Mouse (Mus musculus) forebrain, embryonic 13.5 days (tissue): ENCODE measurements around the gene Itk. TPM values are rescaled to one million over a fixed set of nuclear protein-coding genes. Genes with fewer than 3 reads are reported as not detected.

Experiments used
- ATAC-seq: fragments of 200-750 bp; cut with Nextera tagmentation; 2 replicates; pipeline ENCODE4 v1.8.0; 2017
- H3K27ac ChIP-seq: fragments of 300-500 bp; sonication (generic); 2 replicates; pipeline ENCODE4 v1.5.1; 2015; ENCODE audit warnings: inconsistent platforms, mild to moderate bottlenecking, moderate library complexity
- H3K27me3 ChIP-seq: fragments of 300-500 bp; sonication (generic); 2 replicates; pipeline ENCODE4 v1.6.1; 2015; ENCODE audit warnings: mild to moderate bottlenecking, inconsistent platforms
- H3K36me3 ChIP-seq: fragments of 300-500 bp; sonication (generic); 2 replicates; pipeline ENCODE4 v1.6.1; 2015; ENCODE audit warnings: mild to moderate bottlenecking, inconsistent platforms; ENCODE audit not compliant: poor library complexity, severe bottlenecking
- H3K4me1 ChIP-seq: fragments of 300-500 bp; sonication (generic); 2 replicates; pipeline ENCODE4 v1.6.1; 2015; ENCODE audit warnings: inconsistent platforms
- H3K4me2 ChIP-seq: fragments of 300-500 bp; sonication (generic); 2 replicates; pipeline ENCODE4 v1.6.1; 2015; ENCODE audit warnings: inconsistent platforms, mild to moderate bottlenecking, moderate library complexity
- H3K4me3 ChIP-seq: fragments of 300-500 bp; sonication (generic); 2 replicates; pipeline ENCODE4 v1.5.1; 2015; ENCODE audit warnings: mild to moderate bottlenecking, inconsistent platforms
- H3K9ac ChIP-seq: fragments of 300-500 bp; sonication (generic); 2 replicates; pipeline ENCODE4 v1.6.1; 2015; ENCODE audit warnings: mild to moderate bottlenecking, inconsistent platforms
- H3K9me3 ChIP-seq: fragments of 300-500 bp; sonication (generic); replicated peaks from 2 replicates; pipeline ENCODE4 v1.6.1; 2016; ENCODE audit warnings: inconsistent platforms
- WGBS: fragments of 180-500 bp; shearing (Covaris S2); methylation state at CpG from one replicate; pipeline ENCODE4 v1.1.7; 2015; 5-methylcytosine and 5-hydroxymethylcytosine counted together
- polyA plus RNA-seq: library from polyadenylated mRNA; unstranded; fragments of >200 nt; fragmentation: Nextera tagmentation; extraction: Ambion mirVana; gene quantifications from 2 replicates; pipeline ENCODE4 v1.2.1, GENCODE M21; 2015

Gene Itk
- polyA plus RNA-seq, 1 experiment from 2014 or later: not detected

DNA sequence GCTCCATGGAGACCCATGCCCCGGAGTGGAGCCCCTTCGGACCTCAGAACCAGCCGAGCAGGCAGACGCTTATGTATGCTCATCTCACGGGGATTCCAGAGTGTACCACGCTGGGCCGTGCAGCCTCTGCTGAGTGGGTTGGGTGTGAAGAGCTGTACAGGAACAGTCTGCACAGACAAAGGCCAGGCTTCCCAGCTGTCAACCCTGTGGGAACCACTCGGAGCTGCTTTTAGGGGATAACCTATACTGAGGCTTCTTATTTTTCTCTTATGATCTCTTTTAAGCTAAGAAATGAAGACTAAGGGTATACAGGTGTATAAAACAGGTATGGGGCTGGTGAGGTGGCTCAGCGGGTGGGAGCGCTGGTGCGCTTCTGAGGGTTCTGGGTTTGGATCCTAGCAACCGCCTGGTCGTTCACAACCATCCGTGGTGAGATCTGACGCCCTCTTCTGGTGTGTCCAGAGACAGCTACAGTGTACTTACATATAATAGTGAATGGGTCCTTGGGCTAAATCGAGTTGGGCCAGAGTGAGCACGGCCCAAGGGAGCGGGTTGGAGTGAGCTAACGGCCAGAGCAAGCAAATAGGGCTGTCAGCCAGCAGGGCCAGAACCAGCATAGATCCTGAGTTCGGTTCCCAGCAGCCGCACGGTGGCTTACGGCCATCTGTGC is 87.6 kb downstream of the Itk start:
- Histone ChIP-seq H3K27me3 (no peaks in the 10 kb centered on the region), H3K36me3 (no peaks in the 10 kb centered on the region; the same call in 1 of the 2 replicates), H3K9ac (no peak overlapping the region), H3K4me2 (no peak overlapping the region), H3K9me3 (no peaks in the 10 kb centered on the region), H3K4me3 (no peak overlapping the region), H3K4me1 (peaks cover 19% of the 10 kb centered on the region), H3K27ac (no peak overlapping the region)
- peak; percentile 36; the same call in 1 of the 2 replicates for ATAC-seq
- 87% methylated on average over 23 of the region's 23 CpGs for WGBS

DNA sequence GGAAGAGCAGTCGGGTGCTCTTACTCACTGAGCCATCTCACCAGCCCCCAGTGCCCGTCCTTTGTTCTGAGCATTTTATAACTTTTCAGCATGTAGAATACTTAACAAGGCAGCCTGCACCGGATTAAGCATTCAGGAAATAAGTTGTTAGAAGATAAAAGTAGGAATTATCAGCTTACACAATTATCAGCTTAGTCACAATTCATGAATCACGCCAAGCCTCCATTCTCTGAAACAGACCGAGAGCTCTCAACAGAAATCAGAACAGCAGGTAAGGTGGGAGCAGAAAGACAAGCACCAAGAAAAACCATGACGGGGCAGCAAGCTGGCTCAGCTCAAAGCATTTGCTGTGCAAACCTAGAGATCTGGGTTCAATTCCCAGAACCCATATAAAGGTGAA is 89.4 kb downstream of the Itk start:
- H3K36me3 ChIP-seq: no peaks in the 10 kb centered on the region
- no peak overlapping the region for H3K9ac ChIP-seq
- H3K27me3 ChIP-seq: no peaks in the 10 kb centered on the region
- no peak overlapping the region for H3K4me2 ChIP-seq
- ATAC-seq: no peak
- whole genome bisulfite sequencing: 36% methylated on average over 6 of the region's 6 CpGs
- H3K4me1 ChIP-seq: peaks cover 10% of the 10 kb centered on the region; the same call in 1 of the 2 replicates
- H3K27ac ChIP-seq: no peak overlapping the region
- no peaks in the 10 kb centered on the region for H3K9me3 ChIP-seq
- no peak overlapping the region for H3K4me3 ChIP-seq

DNA sequence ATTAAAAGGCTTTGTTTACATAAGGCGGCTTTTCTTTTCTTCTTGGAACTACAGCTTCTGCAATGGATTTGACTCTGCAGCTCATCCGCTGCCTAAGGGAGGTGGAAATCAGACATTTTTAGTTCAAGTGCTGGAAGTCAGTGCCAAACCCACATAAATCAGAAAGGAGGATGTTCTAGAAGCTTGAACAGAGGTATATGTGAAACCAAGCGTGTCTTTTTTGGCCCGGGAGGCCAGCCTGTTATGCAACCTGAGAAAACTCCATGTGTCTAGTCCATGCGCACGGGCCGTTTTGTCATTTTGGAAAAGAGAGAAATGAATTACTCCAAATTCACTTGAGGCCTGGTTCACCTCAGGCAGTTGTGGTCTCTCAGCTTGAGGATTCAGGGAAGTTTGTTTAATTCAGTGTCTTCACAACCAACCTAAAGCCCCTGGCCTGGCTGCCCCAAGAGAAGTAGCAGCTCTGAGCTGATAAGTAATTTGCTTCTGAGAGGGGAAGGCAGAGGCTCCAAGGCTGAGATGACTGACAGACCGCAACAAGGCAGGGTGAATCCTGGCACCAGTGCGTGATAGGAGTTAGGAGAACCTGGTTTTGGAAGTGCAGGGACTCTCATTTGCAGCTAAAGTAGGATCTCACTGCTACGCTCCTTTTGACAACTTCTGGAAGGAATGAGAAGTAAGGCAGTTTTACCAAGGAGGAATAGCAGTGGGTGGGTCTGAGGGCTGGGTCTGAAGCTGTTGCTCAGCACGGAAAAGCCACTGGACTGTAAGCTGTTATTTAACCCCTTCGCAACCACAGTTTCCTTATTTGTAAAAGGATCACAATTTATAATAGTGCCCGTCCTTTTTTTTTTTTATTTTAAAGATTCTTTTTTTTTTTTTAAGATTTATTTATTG is 90.2 kb downstream of the Itk start:
- Histone ChIP-seq H3K36me3 (no peaks in the 10 kb centered on the region), H3K9me3 (no peaks in the 10 kb centered on the region), H3K27me3 (no peaks in the 10 kb centered on the region), H3K27ac (no peak overlapping the region), H3K4me2 (no peak overlapping the region), H3K4me3 (no peak overlapping the region), H3K4me1 (peaks cover 6% of the 10 kb centered on the region; the same call in 1 of the 2 replicates), H3K9ac (no peak overlapping the region)
- ATAC-seq: no peak
- WGBS: 78% methylated on average over 13 of the region's 13 CpGs

DNA sequence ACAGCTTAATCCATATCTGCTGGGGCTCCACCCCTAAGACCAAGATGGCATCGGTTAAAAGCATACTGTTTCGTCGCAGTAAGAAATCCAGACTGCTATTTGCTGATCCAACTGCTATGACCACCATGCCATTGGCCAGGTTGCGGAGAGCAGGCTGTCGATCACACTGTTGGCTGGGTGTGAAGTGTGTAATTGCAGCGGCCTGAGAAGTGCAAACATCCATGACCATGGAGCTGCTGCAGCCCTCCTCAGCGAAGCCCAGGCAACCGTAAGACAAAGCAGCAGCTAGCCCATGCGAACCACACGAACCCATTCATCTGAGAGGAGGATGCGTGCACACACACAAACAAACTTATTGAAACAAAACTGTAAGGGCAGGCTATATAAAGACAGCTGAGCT is 94.9 kb downstream of the Itk start:
- Histone ChIP-seq H3K27me3 (no peaks in the 10 kb centered on the region), H3K4me1 (0 out of 2 replicates have a peak, but pooled peaks cover 3% of the 10 kb centered on the region), H3K4me2 (no peak overlapping the region), H3K9ac (no peak overlapping the region), H3K9me3 (no peaks in the 10 kb centered on the region), H3K27ac (no peak overlapping the region), H3K36me3 (peaks cover 13% of the 10 kb centered on the region), H3K4me3 (no peak overlapping the region)
- 84% methylated on average over 11 of the region's 11 CpGs for WGBS
- ATAC-seq: no peak

DNA sequence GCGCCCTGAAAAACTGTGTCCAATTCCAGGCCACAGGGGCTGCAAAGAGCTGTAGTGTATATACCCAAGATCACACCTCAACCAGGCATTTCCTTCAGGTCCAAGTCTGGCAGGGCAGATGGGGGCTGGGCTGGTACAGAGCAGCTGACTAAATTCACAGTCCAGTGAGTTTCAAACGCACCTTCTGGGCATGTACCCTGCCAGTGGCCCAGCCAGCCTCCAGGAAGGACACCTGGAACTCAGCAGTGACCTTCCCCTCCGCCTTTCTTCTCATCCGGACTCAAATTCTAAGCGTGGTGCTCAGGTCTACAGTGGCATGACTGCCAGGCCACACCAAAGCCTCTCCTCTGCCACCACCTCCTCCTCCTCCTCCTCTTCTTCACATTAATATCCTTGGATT is 95.8 kb downstream of the Itk start:
- Histone ChIP-seq H3K27me3 (no peaks in the 10 kb centered on the region), H3K36me3 (peaks cover 22% of the 10 kb centered on the region), H3K27ac (no peak overlapping the region), H3K9me3 (no peaks in the 10 kb centered on the region), H3K4me1 (0 out of 2 replicates have a peak, but pooled peaks cover 3% of the 10 kb centered on the region), H3K4me3 (no peak overlapping the region), H3K4me2 (no peak overlapping the region), H3K9ac (no peak overlapping the region)
- 93% methylated on average over 5 of the region's 5 CpGs for WGBS
- no peak for ATAC-seq

DNA sequence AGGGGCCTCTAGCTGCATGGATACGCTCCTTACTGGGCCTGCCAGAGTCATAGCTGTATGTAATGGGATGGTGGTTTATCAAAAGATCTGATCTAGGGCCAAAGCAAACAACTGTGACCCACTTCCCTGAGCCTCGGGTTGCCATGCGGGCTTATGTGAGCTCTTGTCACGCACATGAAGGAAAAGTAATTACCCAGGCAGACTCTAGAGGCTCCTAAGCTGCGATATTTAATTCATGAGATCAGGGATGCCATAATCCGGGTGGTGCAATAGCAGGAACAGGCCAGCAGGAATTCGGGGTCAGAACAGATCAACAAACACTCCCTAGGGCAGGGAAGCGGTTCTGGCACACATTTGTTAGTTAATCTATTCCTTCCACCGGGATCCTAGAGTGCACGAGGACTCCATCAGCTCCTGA is 98.3 kb downstream of the Itk start:
- Histone ChIP-seq H3K9ac (no peak overlapping the region), H3K36me3 (peaks cover 35% of the 10 kb centered on the region), H3K4me2 (no peak overlapping the region), H3K4me3 (no peak overlapping the region), H3K27me3 (no peaks in the 10 kb centered on the region), H3K9me3 (no peaks in the 10 kb centered on the region), H3K4me1 (peaks cover 10% of the 10 kb centered on the region; the same call in 1 of the 2 replicates), H3K27ac (no peak overlapping the region)
- peak; percentile 39; the same call in 1 of the 2 replicates for ATAC-seq
- 51% methylated on average over 10 of the region's 10 CpGs for WGBS

DNA sequence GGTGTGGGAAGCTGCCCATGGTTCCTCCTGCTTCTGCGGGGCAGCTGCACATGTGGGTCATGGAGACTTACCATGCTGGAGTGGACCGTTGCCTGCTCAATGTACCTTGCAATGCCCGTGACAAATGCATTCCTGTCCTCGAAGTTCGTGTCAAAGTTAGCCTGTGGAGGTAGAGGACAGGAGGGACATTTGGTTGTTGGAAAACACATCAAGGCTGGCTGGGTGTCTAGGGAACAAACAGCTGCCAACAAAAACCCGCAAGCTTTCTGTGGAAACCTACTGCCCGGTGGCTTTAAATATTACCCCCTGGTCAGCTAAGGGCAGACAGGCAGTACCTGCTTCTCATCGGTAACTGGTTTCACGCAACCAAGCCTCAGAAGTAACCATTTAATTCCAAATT is 99.8 kb downstream of the Itk start:
- no peak overlapping the region for H3K27ac ChIP-seq
- H3K4me1 ChIP-seq: peaks cover 10% of the 10 kb centered on the region; the same call in 1 of the 2 replicates
- WGBS: 96% methylated on average over 9 of the region's 9 CpGs
- no peak for ATAC-seq
- H3K4me3 ChIP-seq: no peak overlapping the region
- H3K9me3 ChIP-seq: no peaks in the 10 kb centered on the region
- no peak overlapping the region for H3K4me2 ChIP-seq
- H3K9ac ChIP-seq: no peak overlapping the region
- H3K27me3 ChIP-seq: no peaks in the 10 kb centered on the region
- H3K36me3 ChIP-seq: peaks cover 46% of the 10 kb centered on the region

DNA sequence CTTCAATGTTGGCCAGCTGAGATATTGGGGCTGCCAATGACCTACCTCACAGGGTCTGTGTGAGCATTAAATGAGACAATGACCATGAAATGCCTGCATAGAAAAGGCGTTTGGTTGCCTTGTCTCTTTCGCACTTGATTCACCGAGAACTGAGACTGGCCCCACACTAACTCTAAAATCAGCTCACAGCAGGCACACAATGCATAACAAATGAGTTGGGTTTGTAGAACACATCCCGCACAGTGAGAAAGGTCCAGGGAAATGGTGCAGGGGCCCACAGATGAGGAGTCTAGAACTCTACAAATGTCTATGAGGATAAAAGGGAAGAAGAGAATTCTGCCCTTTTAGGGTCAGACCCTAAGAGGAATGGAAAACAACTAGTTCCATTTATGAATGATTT is 100.3 kb downstream of the Itk start:
- peaks cover 52% of the 10 kb centered on the region for H3K36me3 ChIP-seq
- H3K4me1 ChIP-seq: peaks cover 10% of the 10 kb centered on the region; the same call in 1 of the 2 replicates
- H3K9ac ChIP-seq: no peak overlapping the region
- 62% methylated on average over 4 of the region's 4 CpGs for WGBS
- H3K9me3 ChIP-seq: no peaks in the 10 kb centered on the region
- ATAC-seq: no peak
- no peak overlapping the region for H3K27ac ChIP-seq
- H3K27me3 ChIP-seq: no peaks in the 10 kb centered on the region
- H3K4me2 ChIP-seq: no peak overlapping the region
- no peak overlapping the region for H3K4me3 ChIP-seq

DNA sequence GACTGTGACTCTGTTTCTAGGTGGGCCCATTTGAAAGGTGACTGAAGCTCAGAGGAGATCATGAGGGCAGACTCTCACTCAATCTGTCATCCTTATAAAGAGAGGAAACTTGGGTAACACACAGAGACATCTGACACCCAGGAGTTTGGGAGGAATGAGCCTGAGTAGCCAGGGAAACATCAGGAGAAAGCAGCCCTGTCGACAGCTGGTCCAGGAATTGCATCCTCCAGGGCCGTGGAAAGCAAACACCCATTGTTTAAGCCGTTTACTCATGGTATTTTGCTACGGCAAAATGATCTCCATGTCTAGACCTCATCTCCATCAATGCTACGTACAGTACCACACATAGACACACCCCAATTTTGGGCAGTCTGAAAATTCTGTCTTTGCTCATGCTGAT is 101.2 kb downstream of the Itk start:
- Histone ChIP-seq H3K4me3 (no peak overlapping the region), H3K9me3 (no peaks in the 10 kb centered on the region), H3K4me2 (no peak overlapping the region), H3K9ac (no peak overlapping the region), H3K36me3 (peaks cover 61% of the 10 kb centered on the region), H3K4me1 (peaks cover 10% of the 10 kb centered on the region; the same call in 1 of the 2 replicates), H3K27me3 (no peaks in the 10 kb centered on the region), H3K27ac (no peak overlapping the region; the same call in 1 of the 2 replicates)
- 84% methylated on average over 5 of the region's 5 CpGs for WGBS
- no peak for ATAC-seq

DNA sequence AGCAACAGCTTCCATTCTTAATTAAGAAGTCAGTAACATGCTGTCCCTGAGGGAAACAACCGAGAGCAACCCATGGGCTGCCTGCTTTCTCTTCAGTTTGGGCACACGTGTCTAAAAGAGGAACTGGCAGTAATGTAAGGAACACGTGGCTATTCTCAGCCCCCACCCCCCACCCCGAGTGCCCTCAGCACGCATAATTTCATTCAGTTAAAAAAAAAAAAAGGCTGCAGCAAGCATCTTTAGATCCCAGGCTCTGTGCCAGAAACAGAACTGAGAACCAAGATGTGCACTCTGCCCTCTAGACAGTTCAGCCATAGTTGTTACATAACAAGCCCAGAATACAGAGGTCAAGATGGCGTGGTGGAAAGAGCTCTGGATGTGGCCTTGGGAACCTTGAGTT is 102.5 kb downstream of the Itk start:
- peaks cover 69% of the 10 kb centered on the region for H3K36me3 ChIP-seq
- H3K4me1 ChIP-seq: peaks cover 10% of the 10 kb centered on the region; the same call in 1 of the 2 replicates
- H3K27me3 ChIP-seq: no peaks in the 10 kb centered on the region
- 45% methylated on average over 6 of the region's 6 CpGs for WGBS
- H3K27ac ChIP-seq: no peak overlapping the region
- H3K9me3 ChIP-seq: no peaks in the 10 kb centered on the region
- no peak overlapping the region for H3K4me3 ChIP-seq
- no peak overlapping the region for H3K4me2 ChIP-seq
- no peak for ATAC-seq
- H3K9ac ChIP-seq: no peak overlapping the region

DNA sequence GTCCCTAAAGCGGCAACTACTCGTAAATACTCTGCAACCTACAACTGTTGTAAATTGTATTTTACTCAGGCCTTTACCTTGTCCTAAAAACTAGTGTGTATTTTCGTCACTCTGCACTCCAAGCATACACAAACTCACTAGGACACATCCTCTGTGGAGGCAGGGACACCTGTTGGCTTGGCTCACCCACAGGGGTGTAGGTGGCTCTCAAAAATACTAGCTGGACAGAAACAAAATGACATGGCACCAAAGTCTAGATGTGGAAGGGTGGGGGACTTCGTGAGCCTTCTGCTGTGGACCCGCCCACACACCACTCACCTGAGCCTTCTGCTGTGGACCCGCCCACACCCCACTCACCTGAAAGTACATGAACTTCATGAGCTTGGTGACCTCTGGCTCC is 105.5 kb downstream of the Itk start:
- ATAC-seq: no peak
- Histone ChIP-seq H3K4me3 (no peak overlapping the region), H3K27me3 (no peaks in the 10 kb centered on the region), H3K4me1 (peaks cover 7% of the 10 kb centered on the region; the same call in 1 of the 2 replicates), H3K9me3 (no peaks in the 10 kb centered on the region), H3K36me3 (peaks cover 83% of the 10 kb centered on the region), H3K27ac (no peak overlapping the region), H3K4me2 (no peak overlapping the region), H3K9ac (no peak overlapping the region)
- WGBS: 94% methylated on average over 6 of the region's 6 CpGs

DNA sequence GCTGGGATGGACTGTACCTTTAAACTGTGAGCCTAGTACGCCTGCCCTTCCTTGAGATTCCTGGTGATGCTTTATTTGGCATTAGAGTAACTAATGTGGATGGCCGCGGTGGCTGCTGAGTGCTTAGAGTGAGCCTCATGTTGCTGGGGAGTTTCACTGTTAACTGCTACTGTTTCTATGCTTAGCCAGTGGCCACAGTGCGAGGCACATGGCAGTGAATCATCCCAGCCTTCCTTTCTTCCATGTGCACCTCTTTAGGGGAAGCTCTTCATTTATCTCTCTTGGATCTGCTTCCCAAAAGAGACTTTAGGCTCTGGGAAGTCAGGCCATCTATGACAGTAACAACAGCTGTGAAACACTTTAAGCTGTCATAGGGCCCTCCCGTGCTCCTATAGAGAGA is 106.7 kb downstream of the Itk start:
- Histone ChIP-seq H3K9ac (no peak overlapping the region), H3K36me3 (peaks cover 83% of the 10 kb centered on the region), H3K4me2 (no peak overlapping the region), H3K27me3 (no peaks in the 10 kb centered on the region), H3K4me1 (peaks cover 7% of the 10 kb centered on the region; the same call in 1 of the 2 replicates), H3K27ac (no peak overlapping the region), H3K9me3 (no peaks in the 10 kb centered on the region), H3K4me3 (no peak overlapping the region)
- WGBS: 93% methylated on average over 5 of the region's 5 CpGs
- no peak for ATAC-seq
